Mouse (Mus musculus) kidney, adult 8-10 months (tissue): Measurements from ENCODE around the gene Spata48.
A peak's percentile ranks its signal among the peaks of the same experiment; 100 is the strongest.

Experiments used
- DNase-seq, 2 experiments: peaks; one replicate each; pipeline ENCODE4 v3.0.0; 2022

Gene Spata48

GRCm38 (mm10) chr11:11461635-11462560 lies at the start of gene Spata48, which contains the start of gene Zpbp:
Gene Spata48 (plus strand): TSS chr11:11462094.
Gene Zpbp (minus strand): TSS chr11:11462408.
- peak; percentile 90 to 92 for DNase-seq

GRCm38 (mm10) chr11:11414188-11414587 lies 47.7 kb upstream of the Spata48 start:
- no peak for DNase-seq

GRCm38 (mm10) chr11:11417356-11417755 lies 44.5 kb upstream of the Spata48 start:
- DNase-seq = no peak

- peak in 1 of 2 experiments; percentile 6 for DNase-seq
Observed at GRCm38 (mm10) chr11:11455037-11455436, 6.9 kb upstream of the Spata48 start.

GRCm38 (mm10) chr11:11462561-11462890 lies 632 bp downstream of the Spata48 start:
- no peak for DNase-seq

- no peak for DNase-seq
Observed at GRCm38 (mm10) chr11:11468924-11469323, 7.0 kb downstream of the Spata48 start.

- DNase-seq = no peak
Observed at GRCm38 (mm10) chr11:11484378-11484777, 22.5 kb downstream of the Spata48 start.

GRCm38 (mm10) chr11:11492044-11492443 lies 30.1 kb downstream of the Spata48 start:
- no peak for DNase-seq

- no peak for DNase-seq
Observed at GRCm38 (mm10) chr11:11495697-11496096, 33.8 kb downstream of the Spata48 start.

GRCm38 (mm10) chr11:11499944-11500343 lies 38.0 kb downstream of the Spata48 start:
- DNase-seq = peak in 1 of 2 experiments; percentile 26

GRCm38 (mm10) chr11:11506187-11506586 lies 44.3 kb downstream of the Spata48 start:
- DNase-seq = no peak

- DNase-seq = no peak
Observed at GRCm38 (mm10) chr11:11509413-11509812, 47.5 kb downstream of the Spata48 start.

- DNase-seq = no peak
Observed at GRCm38 (mm10) chr11:11512056-11512455, 50.2 kb downstream of the Spata48 start.

GRCm38 (mm10) chr11:11513008-11513799 lies 51.3 kb downstream of the Spata48 start:
- DNase-seq = peak in 1 of 2 experiments; percentile 2

GRCm38 (mm10) chr11:11514920-11515319 lies 53.0 kb downstream of the Spata48 start:
- no peak for DNase-seq

GRCm38 (mm10) chr11:11517781-11518435 lies 56.0 kb downstream of the Spata48 start:
- DNase-seq = no peak

- no peak for DNase-seq
Observed at GRCm38 (mm10) chr11:11519255-11520243, 57.7 kb downstream of the Spata48 start.

GRCm38 (mm10) chr11:11521908-11522441 lies 60.1 kb downstream of the Spata48 start:
- no peak for DNase-seq

- no peak for DNase-seq
Observed at GRCm38 (mm10) chr11:11528760-11529159, 66.9 kb downstream of the Spata48 start.

- DNase-seq = no peak
Observed at GRCm38 (mm10) chr11:11529165-11529564, 67.3 kb downstream of the Spata48 start.

- DNase-seq = no peak
Observed at GRCm38 (mm10) chr11:11530126-11530525, 68.2 kb downstream of the Spata48 start.

GRCm38 (mm10) chr11:11536295-11536694 lies 74.4 kb downstream of the Spata48 start:
- DNase-seq = no peak
